Mouse (Mus musculus) intestine, embryonic 16.5 days (tissue): ENCODE measurements around the gene Abcc4. TPM values are rescaled to one million over a fixed set of nuclear protein-coding genes. Genes with fewer than 3 reads are reported as not detected.

Experiments
- ATAC-seq: fragments of 200-750 bp; cut with Nextera tagmentation; 2 replicates; pipeline ENCODE4 v1.8.0; 2017; ENCODE audit warnings: moderate TSS enrichment, moderate library complexity
- H3K27ac ChIP-seq: fragments of 300-500 bp; sonication (generic); 2 replicates; pipeline ENCODE4 v1.5.1; 2014; ENCODE audit warnings: mild to moderate bottlenecking, low read length
- H3K27me3 ChIP-seq: fragments of 300-500 bp; sonication (generic); replicated peaks from 2 replicates; pipeline ENCODE4 v1.6.1; 2014; ENCODE audit warnings: low read length, control low read depth, mixed read lengths; ENCODE audit not compliant: control insufficient read depth, insufficient read depth
- H3K36me3 ChIP-seq: fragments of 300-500 bp; sonication (generic); 2 replicates; pipeline ENCODE4 v1.6.1; 2014; ENCODE audit warnings: low read length, control low read depth; ENCODE audit not compliant: control insufficient read depth, insufficient read depth
- H3K4me1 ChIP-seq: fragments of 300-500 bp; sonication (generic); 2 replicates; pipeline ENCODE4 v1.6.1; 2014; ENCODE audit warnings: low read length, control low read depth, mixed read lengths; ENCODE audit not compliant: control insufficient read depth, insufficient read depth
- H3K4me2 ChIP-seq: fragments of 300-500 bp; sonication (generic); 2 replicates; pipeline ENCODE4 v1.6.1; 2014; ENCODE audit warnings: low read depth, low read length, control low read depth
- H3K4me3 ChIP-seq: fragments of 300-500 bp; sonication (generic); 2 replicates; pipeline ENCODE4 v1.5.1; 2014; ENCODE audit warnings: mild to moderate bottlenecking, low read length
- H3K9ac ChIP-seq: fragments of 300-500 bp; sonication (generic); 2 replicates; pipeline ENCODE4 v1.6.1; 2014; ENCODE audit warnings: low read depth, low read length
- H3K9me3 ChIP-seq: fragments of 300-500 bp; sonication (generic); 2 replicates; pipeline ENCODE4 v1.6.1; 2016; ENCODE audit warnings: low read length, control low read depth; ENCODE audit not compliant: control insufficient read depth
- WGBS: fragments of 180-500 bp; shearing (Covaris S2); extraction: QIAGEN DNeasy Blood & Tissue Kit; methylation state at CpG from one replicate; pipeline ENCODE4 v1.1.7; 2014; 5-methylcytosine and 5-hydroxymethylcytosine counted together
- polyA plus RNA-seq: library from polyadenylated mRNA; unstranded; fragments of >200 nt; fragmentation: Nextera tagmentation; extraction: Ambion mirVana; gene quantifications from 2 replicates; pipeline ENCODE4 v1.2.1, GENCODE M21; 2015

Abcc4 gene
- polyA plus RNA-seq, 1 experiment from 2014 or later: 1.8 TPM

GRCm38 (mm10) chr14:118473831-118474193, 232.2 kb downstream of the Abcc4 start:
- no peaks in the 10 kb centered on the region for H3K36me3 ChIP-seq
- peak overlapping the region; percentile 51 for H3K4me3 ChIP-seq
- H3K9ac ChIP-seq: no peak overlapping the region; the same call in 1 of the 2 replicates
- H3K9me3 ChIP-seq: 0 out of 2 replicates have a peak, but pooled peaks cover 4% of the 10 kb centered on the region
- H3K4me1 ChIP-seq: peaks cover 3% of the 10 kb centered on the region; the same call in 1 of the 2 replicates
- H3K27ac ChIP-seq: no peak overlapping the region
- peaks cover 17% of the 10 kb centered on the region for H3K27me3 ChIP-seq
- whole genome bisulfite sequencing: under 1% methylated on average over 37 of the region's 37 CpGs
- peak; percentile 79 for ATAC-seq
- H3K4me2 ChIP-seq: peak overlapping the region; percentile 82

- Histone ChIP-seq H3K9me3 (0 out of 2 replicates have a peak, but pooled peaks cover 4% of the 10 kb centered on the region), H3K36me3 (no peaks in the 10 kb centered on the region), H3K27me3 (peaks cover 17% of the 10 kb centered on the region), H3K4me1 (peaks cover 3% of the 10 kb centered on the region; the same call in 1 of the 2 replicates), H3K27ac (no peak overlapping the region), H3K4me2 (peak overlapping the region; percentile 82), H3K4me3 (peak overlapping the region; percentile 51), H3K9ac (no peak overlapping the region; the same call in 1 of the 2 replicates)
- peak; percentile 66; the same call in 1 of the 2 replicates for ATAC-seq
- WGBS: 12% methylated on average over 20 of the region's 20 CpGs
Observed at GRCm38 (mm10) chr14:118473188-118473830, 232.7 kb downstream of the Abcc4 start.

GRCm38 (mm10) chr14:118465331-118465730, 240.7 kb downstream of the Abcc4 start:
- no peak overlapping the region for H3K4me3 ChIP-seq
- no peak overlapping the region for H3K27ac ChIP-seq
- WGBS: 79% methylated on average over 2 of the region's 2 CpGs
- H3K9ac ChIP-seq: no peak overlapping the region
- no peaks in the 10 kb centered on the region for H3K9me3 ChIP-seq
- H3K4me2 ChIP-seq: no peak overlapping the region
- no peaks in the 10 kb centered on the region; the same call in 1 of the 2 replicates for H3K27me3 ChIP-seq
- ATAC-seq: no peak
- no peaks in the 10 kb centered on the region for H3K36me3 ChIP-seq
- H3K4me1 ChIP-seq: no peaks in the 10 kb centered on the region

GRCm38 (mm10) chr14:118464401-118464800, 241.6 kb downstream of the Abcc4 start:
- Histone ChIP-seq H3K4me2 (no peak overlapping the region), H3K36me3 (no peaks in the 10 kb centered on the region), H3K27ac (no peak overlapping the region), H3K9ac (no peak overlapping the region), H3K4me3 (no peak overlapping the region), H3K27me3 (no peaks in the 10 kb centered on the region), H3K9me3 (no peaks in the 10 kb centered on the region), H3K4me1 (no peaks in the 10 kb centered on the region)
- WGBS: 80% methylated on average over 3 of the region's 3 CpGs
- ATAC-seq: no peak

- Histone ChIP-seq H3K9me3 (no peaks in the 10 kb centered on the region), H3K27me3 (no peaks in the 10 kb centered on the region), H3K9ac (no peak overlapping the region), H3K27ac (no peak overlapping the region), H3K4me1 (no peaks in the 10 kb centered on the region), H3K4me2 (no peak overlapping the region), H3K36me3 (no peaks in the 10 kb centered on the region), H3K4me3 (no peak overlapping the region)
- no peak for ATAC-seq
- 59% methylated on average over 4 of the region's 4 CpGs for WGBS
Observed at GRCm38 (mm10) chr14:118452572-118452971, 253.4 kb downstream of the Abcc4 start.

GRCm38 (mm10) chr14:118440155-118440554, 265.9 kb downstream of the Abcc4 start:
- 81% methylated on average over 8 of the region's 8 CpGs for WGBS

GRCm38 (mm10) chr14:118437156-118437931, 268.7 kb downstream of the Abcc4 start:
- Histone ChIP-seq H3K27me3 (peaks cover 50% of the 10 kb centered on the region), H3K27ac (no peak overlapping the region), H3K36me3 (no peaks in the 10 kb centered on the region), H3K9ac (peak overlapping the region; percentile 58; the same call in 1 of the 2 replicates), H3K4me3 (peak overlapping the region; percentile 43), H3K9me3 (no peaks in the 10 kb centered on the region), H3K4me1 (peaks cover 10% of the 10 kb centered on the region), H3K4me2 (peak overlapping the region; percentile 89)
- ATAC-seq: peak; percentile 71
- under 1% methylated on average over 36 of the region's 36 CpGs for WGBS

More at GRCm38 (mm10) chr14:118440155-118440554, 265.9 kb downstream of the Abcc4 start:
- no peak for ATAC-seq
- H3K4me2 ChIP-seq: no peak overlapping the region
- H3K9me3 ChIP-seq: no peaks in the 10 kb centered on the region
- peaks cover 42% of the 10 kb centered on the region for H3K27me3 ChIP-seq
- H3K9ac ChIP-seq: no peak overlapping the region
- no peaks in the 10 kb centered on the region for H3K36me3 ChIP-seq
- H3K27ac ChIP-seq: no peak overlapping the region
- no peak overlapping the region for H3K4me3 ChIP-seq
- H3K4me1 ChIP-seq: peaks cover 10% of the 10 kb centered on the region

- WGBS: under 1% methylated on average over 31 of the region's 31 CpGs
- Histone ChIP-seq H3K27ac (no peak overlapping the region), H3K36me3 (no peaks in the 10 kb centered on the region), H3K9me3 (no peaks in the 10 kb centered on the region), H3K4me1 (peaks cover 10% of the 10 kb centered on the region), H3K27me3 (peaks cover 46% of the 10 kb centered on the region), H3K4me3 (peak overlapping the region; percentile 43), H3K9ac (peak overlapping the region; percentile 58; the same call in 1 of the 2 replicates), H3K4me2 (peak overlapping the region; percentile 89)
- peak; percentile 75; the same call in 1 of the 2 replicates for ATAC-seq
Observed at GRCm38 (mm10) chr14:118436791-118437155, 269.2 kb downstream of the Abcc4 start.

- H3K36me3 ChIP-seq: no peaks in the 10 kb centered on the region
- no peak overlapping the region for H3K4me2 ChIP-seq
- no peak overlapping the region for H3K4me3 ChIP-seq
- no peaks in the 10 kb centered on the region for H3K9me3 ChIP-seq
- WGBS: 30% methylated on average over 12 of the region's 12 CpGs
- no peak overlapping the region for H3K27ac ChIP-seq
- H3K4me1 ChIP-seq: peaks cover 10% of the 10 kb centered on the region
- peaks cover 42% of the 10 kb centered on the region for H3K27me3 ChIP-seq
- ATAC-seq: no peak
- no peak overlapping the region for H3K9ac ChIP-seq
Observed at GRCm38 (mm10) chr14:118435676-118436330, 270.2 kb downstream of the Abcc4 start.
